Mouse (Mus musculus): Measurements from ENCODE around the gene Rmnd5a. TPM values are rescaled to one million over a fixed set of nuclear protein-coding genes. Genes with fewer than 3 reads are reported as not detected.

Gene Rmnd5a
- total RNA-seq (2012; rRNA removed) (22.2 and 22.6 TPM in 2 replicates), polyA plus RNA-seq (2012; ENCODE audit: insufficient read depth in 1 of 2, insufficient read length in 2 of 2, low read depth in 1 of 2, low replicate concordance in 2 of 2, missing spikeins in 1 of 2) (100 to 1,000 TPM in 1 of 2 experiments, 10 to 100 TPM in 1; 23.3 to 497 TPM)

- H3K9me3 ChIP-seq (replicated peaks; ENCODE audit: insufficient read depth, low read length) = no peaks in the 10 kb centered on the region
- TF ChIP-seq ETS1 (IDR thresholded peaks at IDR 0.05; ENCODE audit: low read depth, low read length) = peak; percentile 35; the same call in 1 of the 2 replicates
- peak; percentile 76; the same call in 1 of the 2 replicates for TF ChIP-seq TBP (IDR thresholded peaks at IDR 0.05; ENCODE audit: low read depth, low read length)
- TF ChIP-seq MYC (IDR thresholded peaks at IDR 0.05; ENCODE audit: low read depth, low read length) = peak; percentile 74; the same call in 1 of the 2 replicates
- no peak for TF ChIP-seq GABPA (IDR thresholded peaks at IDR 0.05; ENCODE audit: low read depth, low read length)
- TF ChIP-seq SIN3A (IDR thresholded peaks at IDR 0.05; ENCODE audit: low read length) = peak; percentile 92
- TF ChIP-seq MYB (IDR thresholded peaks at IDR 0.05; ENCODE audit: low read depth, low read length) = 0 out of 2 replicates have a peak, but pooled peaks have one; percentile 15
- TF ChIP-seq CHD1 (IDR thresholded peaks at IDR 0.05; ENCODE audit: low read depth, low read length) = peak; percentile 99
- TF ChIP-seq TAL1 (IDR thresholded peaks at IDR 0.05; ENCODE audit: low read length) = no peak
- TF ChIP-seq TCF12 (IDR thresholded peaks at IDR 0.05; ENCODE audit: low read depth, low read length) = peak; percentile 34; the same call in 1 of the 2 replicates
- TF ChIP-seq GATA1 (IDR thresholded peaks at IDR 0.05; ENCODE audit: low read depth, low read length) = peak; percentile 28; the same call in 1 of the 2 replicates
- peak; percentile 50 for TF ChIP-seq ZMIZ1 (IDR thresholded peaks at IDR 0.05; ENCODE audit: low read depth, low read length)
- TF ChIP-seq MAZ (IDR thresholded peaks at IDR 0.05; ENCODE audit: low read depth, low read length) = peak; percentile 93; the same call in 1 of the 2 replicates
- TF ChIP-seq POLR2A (IDR thresholded peaks at IDR 0.05; ENCODE audit: control insufficient read depth in 1 of 2, insufficient read depth in 1 of 2, low read depth in 1 of 2, low read length in 2 of 2, poor library complexity in 1 of 2) = peak in 1 of 2 experiments; percentile 72; a peak in 2 of 4 replicates
- TF ChIP-seq USF1 (IDR thresholded peaks at IDR 0.05; ENCODE audit: low read depth, low read length) = peak; percentile 43
- peak; percentile 64 for TF ChIP-seq NRF1 (IDR thresholded peaks at IDR 0.05; ENCODE audit: insufficient read depth, low read depth, low read length, poor library complexity, severe bottlenecking)
- peak; percentile 77 for TF ChIP-seq HCFC1 (IDR thresholded peaks at IDR 0.05; ENCODE audit: low read depth, low read length)
- 0 out of 4 replicates have a peak, but pooled peaks of 1 of the 2 experiments have one; percentile 27 for TF ChIP-seq EP300 (IDR thresholded peaks at IDR 0.05; ENCODE audit: low read depth in 1 of 2, low read length in 2 of 2)
- no peak for TF ChIP-seq RCOR1 (IDR thresholded peaks at IDR 0.05; ENCODE audit: low read depth, low read length)
- TF ChIP-seq MXI1 (IDR thresholded peaks at IDR 0.05; ENCODE audit: low read depth, low read length) = peak; percentile 74; the same call in 1 of the 2 replicates
- no peak; the same call in 1 of the 2 replicates for TF ChIP-seq KAT2A (conservative IDR thresholded peaks at IDR 0.05; ENCODE audit: low read depth, low read length)
- no peak; the same call in 1 of the 2 replicates for TF ChIP-seq ELF1 (IDR thresholded peaks at IDR 0.05; ENCODE audit: low read depth, low read length)
- peak; percentile 23; the same call in 1 of the 2 replicates for TF ChIP-seq ZNF384 (IDR thresholded peaks at IDR 0.05; ENCODE audit: low read depth, low read length)
- TF ChIP-seq MAFK (IDR thresholded peaks at IDR 0.05; ENCODE audit: borderline replicate concordance, low read depth, low read length) = no peak
- TF ChIP-seq POLR2AphosphoS2 (IDR thresholded peaks at IDR 0.05; ENCODE audit: low read length) = no peak
- TF ChIP-seq E2F4 (IDR thresholded peaks at IDR 0.05; ENCODE audit: borderline replicate concordance, low read depth, low read length) = 0 out of 2 replicates have a peak, but pooled peaks have one; percentile 31
- TF ChIP-seq MAX (IDR thresholded peaks at IDR 0.05; ENCODE audit: low read length) = peak; percentile 62
- TF ChIP-seq BHLHE40 (IDR thresholded peaks at IDR 0.05; ENCODE audit: borderline replicate concordance, low read depth, low read length) = peak; percentile 60; the same call in 1 of the 2 replicates
- TF ChIP-seq NELFE (IDR thresholded peaks at IDR 0.05; ENCODE audit: low read depth, low read length) = peak; percentile 44
- no peak for TF ChIP-seq ZKSCAN1 (IDR thresholded peaks at IDR 0.05; ENCODE audit: low read depth, low read length)
- peak; percentile 100 for DNase-seq (ENCODE audit: low read depth, low spot score)
- H3K36me3 ChIP-seq (ENCODE audit: control insufficient read depth in 1 of 2, insufficient read depth in 2 of 2, low read length in 2 of 2) = peaks cover 0 to 36% of the 10 kb centered on the region in 2 experiments; a peak in 2 of 4 replicates
- peaks cover 29% of the 10 kb centered on the region for H3K79me2 ChIP-seq (ENCODE audit: control insufficient read depth, insufficient read depth, low read length, poor library complexity)
- H3K27ac ChIP-seq (ENCODE audit: control insufficient read depth, low read depth, low read length) = peak within 1 kb of the TSS; percentile 81
- H3K4me1 ChIP-seq (ENCODE audit: control insufficient read depth in 1 of 2, insufficient read depth in 2 of 2, low read length in 2 of 2) = peaks cover 21 to 38% of the 10 kb centered on the region in 2 experiments
- no peaks in the 10 kb centered on the region for H3K27me3 ChIP-seq (ENCODE audit: control insufficient read depth in 1 of 2, insufficient read depth in 2 of 2, low read length in 2 of 2)
- peak within 1 kb of the TSS; percentile 65 to 88 for H3K4me3 ChIP-seq (ENCODE audit: control insufficient read depth in 1 of 2, insufficient read depth in 1 of 2, low read depth in 2 of 2, low read length in 2 of 2)
- peak within 1 kb of the TSS; percentile 79 for H3K9ac ChIP-seq (ENCODE audit: control insufficient read depth, low read depth, low read length, poor library complexity, severe bottlenecking)
Measured at GRCm38 (mm10) chr6:71440492-71441250, at the start of gene Rmnd5a. Gene Rmnd5a, minus strand, starts transcription at chr6:71440637.
